ENCODE assay signal across 9 mouse cellular contexts in genomic region chr2:25126011-25127010, GRCm38 (mm10). TPM values are rescaled to one million over a fixed set of nuclear protein-coding genes. Genes with fewer than 3 reads are reported as not detected.
A peak's percentile ranks its signal among the peaks of the same experiment; 100 is the strongest.
DNase-seq lines count a peak whose midpoint lies in the region.
"Had no signal": no experiment of that assay in that cellular context is flagged by ENCODE, and none has a peak within 500 bp of the region (broad histone marks: within the 10 kb centered on the region; RNA-seq: fewer than 3 reads in every experiment).

No protein-coding gene starts in this region.

- DNase-seq in cerebellum, postnatal 14 days: peak; percentile 50 to 64
- no peak for DNase-seq in cerebellum, adult 9-10 months
- DNase-seq in right cerebral cortex, postnatal 10 days (ENCODE audit: low spot score in 2 of 2): peak; percentile 74 to 76
- no peak for DNase-seq in right cerebral cortex, adult 2 months (ENCODE audit: low spot score in 2 of 2)
- peak; percentile 31 to 36 for DNase-seq in left cerebral cortex, postnatal 14 days (ENCODE audit: low spot score in 2 of 2)
- DNase-seq in retina, postnatal 1 day: peak; percentile 98
- DNase-seq in spleen, postnatal 10 days (ENCODE audit: low spot score in 2 of 2): no peak
- no peak for DNase-seq in urinary bladder, postnatal 25 days (ENCODE audit: low spot score)

- intact Hi-C loops in left cerebral cortex, postnatal 14 days (cut with DNase I): loop anchor here (5.0 kb wide), 1 partner anchor 51 kb away; no protein-coding TSS in a partner anchor

RNA-seq across cellular contexts. Expression of gene Noxa1, which starts 31.4 kb away (rescaled TPM):
- total RNA-seq in left cerebral cortex, postnatal 14 days (2021): not detected

RNA-seq across cellular contexts. Expression of gene Entpd8, which starts 46.2 kb away (rescaled TPM):
- total RNA-seq in left cerebral cortex, postnatal 14 days (2021): not detected
- total RNA-seq: common myeloid progenitor, adult 5-6 weeks had no signal

RNA-seq across cellular contexts. Expression of gene Nrarp, which starts 54.2 kb away (rescaled TPM):
- total RNA-seq in left cerebral cortex, postnatal 14 days (2021): 10 to 100 TPM; 38.6 to 44.9 TPM

Comparison
In these comparisons a context has a peak if more than half of its experiments do, and no peak if none do; other contexts are left out.
1. DNase-seq: peak in cerebellum, postnatal 14 days (2 of 2), right cerebral cortex, postnatal 10 days (2 of 2), left cerebral cortex, postnatal 14 days (2 of 2) and retina, postnatal 1 day (single experiment); none in cerebellum, adult 9-10 months (single experiment), right cerebral cortex, adult 2 months (0 of 2), spleen, postnatal 10 days (0 of 2) and urinary bladder, postnatal 25 days (single experiment).